Mouse (Mus musculus): ENCODE measurements around the gene Clic4. TPM values are rescaled to one million over a fixed set of nuclear protein-coding genes. Genes with fewer than 3 reads are reported as not detected.

Clic4 gene
- total RNA-seq, 2 experiments from 2014 or later = 109 to 128 TPM

GRCm38 (mm10) chr4:135231543-135231942 lies 41.1 kb downstream of the Clic4 start:
- DNase-seq = no peak

GRCm38 (mm10) chr4:135231136-135231535 lies 41.5 kb downstream of the Clic4 start:
- DNase-seq = no peak

GRCm38 (mm10) chr4:135230661-135231060 lies 42.0 kb downstream of the Clic4 start:
- DNase-seq = no peak

GRCm38 (mm10) chr4:135229871-135230270 lies 42.7 kb downstream of the Clic4 start:
- no peak for DNase-seq

GRCm38 (mm10) chr4:135228136-135228535 lies 44.5 kb downstream of the Clic4 start:
- DNase-seq = no peak

- DNase-seq = no peak
Observed at GRCm38 (mm10) chr4:135226008-135226667, 46.5 kb downstream of the Clic4 start.

- no peak for DNase-seq
Observed at GRCm38 (mm10) chr4:135223808-135224207, 48.8 kb downstream of the Clic4 start.

GRCm38 (mm10) chr4:135221632-135222407 lies 50.8 kb downstream of the Clic4 start:
- no peak for DNase-seq

- DNase-seq = no peak
Observed at GRCm38 (mm10) chr4:135220641-135221040, 52.0 kb downstream of the Clic4 start.

- DNase-seq = peak; percentile 90
Observed at GRCm38 (mm10) chr4:135219652-135220051, 53.0 kb downstream of the Clic4 start.

- DNase-seq = no peak
Observed at GRCm38 (mm10) chr4:135209846-135210245, 62.8 kb downstream of the Clic4 start.

- DNase-seq = peak; percentile 90
Observed at GRCm38 (mm10) chr4:135205711-135206600, 66.7 kb downstream of the Clic4 start.

GRCm38 (mm10) chr4:135205254-135205653 lies 67.4 kb downstream of the Clic4 start:
- DNase-seq = no peak

GRCm38 (mm10) chr4:135204666-135205065 lies 67.9 kb downstream of the Clic4 start:
- DNase-seq = no peak

GRCm38 (mm10) chr4:135203806-135204560 lies 68.6 kb downstream of the Clic4 start:
- DNase-seq = peak; percentile 63

- peak; percentile 30 for DNase-seq
Observed at GRCm38 (mm10) chr4:135203279-135203678, 69.3 kb downstream of the Clic4 start.

GRCm38 (mm10) chr4:135201771-135202170 lies 70.8 kb downstream of the Clic4 start:
- no peak for DNase-seq

- DNase-seq = no peak
Observed at GRCm38 (mm10) chr4:135197857-135198256, 74.8 kb downstream of the Clic4 start.

GRCm38 (mm10) chr4:135192841-135193240 lies 79.8 kb downstream of the Clic4 start:
- no peak for DNase-seq

GRCm38 (mm10) chr4:135191604-135192003 lies 81.0 kb downstream of the Clic4 start:
- no peak for DNase-seq

- DNase-seq = no peak
Observed at GRCm38 (mm10) chr4:135191185-135191584, 81.4 kb downstream of the Clic4 start.

- DNase-seq = no peak
Observed at GRCm38 (mm10) chr4:135190364-135190763, 82.2 kb downstream of the Clic4 start.

Data from adrenal gland, postnatal 10 days (tissue).